ENCODE assay signal across 9 mouse cellular contexts in the genomic region with DNA sequence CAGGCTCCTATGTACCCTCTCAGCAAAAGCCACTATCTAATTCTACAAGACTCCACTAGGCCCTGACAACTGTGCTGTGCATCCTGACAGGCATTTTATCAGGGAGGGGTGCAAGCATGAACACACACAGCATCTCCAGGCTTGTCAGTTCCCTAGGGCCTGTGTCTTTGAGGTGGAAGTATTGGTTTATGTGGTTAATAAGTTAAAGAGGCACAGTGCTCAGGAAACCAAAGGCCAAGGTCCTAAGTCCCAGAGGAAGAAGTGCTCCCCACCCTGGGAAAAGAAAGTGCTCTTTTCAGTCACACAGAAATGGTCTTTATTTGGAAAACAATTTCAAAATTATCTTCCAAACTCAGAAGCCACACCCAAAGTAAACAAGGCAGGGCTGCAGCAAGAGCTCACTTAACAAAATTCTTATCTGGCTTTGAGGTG. TPM values are rescaled to one million over a fixed set of nuclear protein-coding genes. Genes with fewer than 3 reads are reported as not detected.
DNase-seq lines count a peak whose midpoint lies in the region; ATAC-seq and TF ChIP-seq lines count a peak whose summit lies in the region.
"Had no signal": no experiment of that assay in that cellular context is flagged by ENCODE, and none has a peak within 500 bp of the region (broad histone marks: within the 10 kb centered on the region; RNA-seq: fewer than 3 reads in every experiment).

No protein-coding gene starts in this region.

- H3K4me3 ChIP-seq in heart, embryonic 14.5 days (ENCODE audit: control insufficient read depth in 1 of 2, insufficient read depth in 1 of 2, low read depth in 1 of 2, low read length in 2 of 2), result peak overlapping the region; percentile 31 to 84
- no peak overlapping the region for H3K4me3 ChIP-seq in forebrain, embryonic 11.5 days (ENCODE audit: low read depth, low read length)
- H3K4me3 ChIP-seq in neural tube, embryonic 14.5 days (ENCODE audit: low read depth, low read length), result 0 out of 2 replicates have a peak overlapping the region, but pooled peaks have one; percentile 82
- H3K4me3 ChIP-seq in thymus, adult 2 months (ENCODE audit: control insufficient read depth, insufficient read depth, low read length), result no peak overlapping the region

- no peaks in the 10 kb centered on the region for H3K9me3 ChIP-seq in heart, embryonic 14.5 days (ENCODE audit: control insufficient read depth, low read length)
- H3K9me3 ChIP-seq in forebrain, embryonic 11.5 days (ENCODE audit: control insufficient read depth, low read length), result no peaks in the 10 kb centered on the region
- no peaks in the 10 kb centered on the region for H3K9me3 ChIP-seq in neural tube, embryonic 14.5 days (ENCODE audit: control insufficient read depth, low read length)

- peaks cover 10% of the 10 kb centered on the region; the same call in 1 of the 2 replicates for H3K36me3 ChIP-seq in heart, embryonic 14.5 days (ENCODE audit: control insufficient read depth, insufficient read depth, low read length)
- no peaks in the 10 kb centered on the region for H3K36me3 ChIP-seq in forebrain, embryonic 11.5 days (ENCODE audit: control insufficient read depth, insufficient read depth, low read length)
- H3K36me3 ChIP-seq in neural tube, embryonic 14.5 days (ENCODE audit: control insufficient read depth, insufficient read depth, low read length), result no peaks in the 10 kb centered on the region
- H3K36me3 ChIP-seq in thymus, adult 2 months (ENCODE audit: control insufficient read depth, insufficient read depth, low read length), result no peaks in the 10 kb centered on the region

- no peak for TF ChIP-seq POLR2A in thymus, adult 2 months (IDR thresholded peaks at IDR 0.05; ENCODE audit: control insufficient read depth, extremely low read depth, insufficient read depth, low read length, poor library complexity)

- ATAC-seq in heart, embryonic 14.5 days (ENCODE audit: insufficient number of reproducible peaks, insufficient read depth, low FRiP score, low read depth), result no peak
- ATAC-seq in forebrain, embryonic 11.5 days (replicated peaks; ENCODE audit: low FRiP score), result no peak
- ATAC-seq in neural tube, embryonic 14.5 days (ENCODE audit: low read depth), result no peak
- no peak for ATAC-seq in activated CD4-positive, CD25-positive, alpha-beta regulatory T cell, adult 4 months
- ATAC-seq: Patski had no signal

- no peak for TF ChIP-seq CTCF in thymus, adult 2 months (IDR thresholded peaks at IDR 0.05; ENCODE audit: borderline replicate concordance, control insufficient read depth, extremely low read depth, insufficient read depth, low read length, poor library complexity)

- H3K9ac ChIP-seq in heart, embryonic 14.5 days (ENCODE audit: low read length), result peak overlapping the region; percentile 89
- H3K9ac ChIP-seq in forebrain, embryonic 11.5 days (ENCODE audit: low read length), result no peak overlapping the region
- H3K9ac ChIP-seq in neural tube, embryonic 14.5 days (replicated peaks; ENCODE audit: low read depth, low read length), result no peak overlapping the region

- peaks cover 6 to 12% of the 10 kb centered on the region in 2 experiments; a peak in 3 of 4 replicates for H3K4me1 ChIP-seq in heart, embryonic 14.5 days (ENCODE audit: control insufficient read depth in 2 of 2, insufficient read depth in 2 of 2, low read length in 2 of 2)
- H3K4me1 ChIP-seq in forebrain, embryonic 11.5 days (replicated peaks; ENCODE audit: control insufficient read depth, insufficient read depth, low read length), result peaks cover 10% of the 10 kb centered on the region
- H3K4me1 ChIP-seq in neural tube, embryonic 14.5 days (ENCODE audit: control insufficient read depth, insufficient read depth, low read length), result peaks cover 19% of the 10 kb centered on the region
- peaks cover 6% of the 10 kb centered on the region for H3K4me1 ChIP-seq in thymus, adult 2 months (replicated peaks; ENCODE audit: control insufficient read depth, insufficient read depth, low read length)

- H3K4me2 ChIP-seq in heart, embryonic 14.5 days (ENCODE audit: low read length), result peak overlapping the region; percentile 94
- H3K4me2 ChIP-seq in forebrain, embryonic 11.5 days (ENCODE audit: low read depth, low read length, severe bottlenecking), result 0 out of 2 replicates have a peak overlapping the region, but pooled peaks have one; percentile 26
- H3K4me2 ChIP-seq in neural tube, embryonic 14.5 days (ENCODE audit: low read depth, low read length), result peak overlapping the region; percentile 86

- DNase-seq in heart, postnatal 25 days (ENCODE audit: low spot score), result no peak
- DNase-seq in forebrain, embryonic 11.5 days (ENCODE audit: low spot score), result no peak
- peak; percentile 52 to 80 for DNase-seq in kidney, postnatal 36 days
- no peak for DNase-seq in thymus, adult 2 months
- no peak for DNase-seq in thymus, postnatal 25 days

- peak overlapping the region in 1 of 2 experiments; percentile 98; a peak in 2 of 4 replicates for H3K27ac ChIP-seq in heart, embryonic 14.5 days (replicated peaks in 1 of 2; ENCODE audit: control insufficient read depth in 1 of 2, insufficient read depth in 1 of 2, low read depth in 2 of 2, low read length in 2 of 2)
- 0 out of 2 replicates have a peak overlapping the region, but pooled peaks have one; percentile 38 for H3K27ac ChIP-seq in forebrain, embryonic 11.5 days (ENCODE audit: low read depth, low read length)
- H3K27ac ChIP-seq in neural tube, embryonic 14.5 days (ENCODE audit: low read depth, low read length), result no peak overlapping the region
- no peak overlapping the region for H3K27ac ChIP-seq in thymus, adult 2 months (ENCODE audit: control insufficient read depth, insufficient read depth, low read length)

- no peaks in the 10 kb centered on the region for H3K27me3 ChIP-seq in heart, embryonic 14.5 days (ENCODE audit: control insufficient read depth, insufficient read depth, low read length)
- peaks cover 9% of the 10 kb centered on the region for H3K27me3 ChIP-seq in forebrain, embryonic 11.5 days (ENCODE audit: control insufficient read depth, insufficient read depth, low read length)
- H3K27me3 ChIP-seq in neural tube, embryonic 14.5 days (ENCODE audit: control insufficient read depth, insufficient read depth, low read length), result no peaks in the 10 kb centered on the region; the same call in 1 of the 2 replicates
- H3K27me3 ChIP-seq in thymus, adult 2 months (ENCODE audit: control insufficient read depth, insufficient read depth, low read length), result no peaks in the 10 kb centered on the region
- H3K27me3 ChIP-seq: Patski had no signal

- intact Hi-C loops in heart, postnatal 25 days (cut with DNase I), result loop anchor here (2.0 kb wide), 1 partner anchor 38 kb away; the partner anchor contains the start of genes Nubp2 and Spsb3

RNA-seq across cellular contexts. Expression of gene Fahd1, which starts 1.5 kb away (rescaled TPM):
- 46.5 and 47.2 TPM in 2 replicates for polyA plus RNA-seq in heart, embryonic 14.5 days (2014; fragmentation: Nextera tagmentation; extraction: Ambion mirVana)
- 10 to 100 TPM; 88.1 to 88.6 TPM for total RNA-seq in heart, postnatal 25 days (2021)
- polyA plus RNA-seq in forebrain, embryonic 11.5 days (2014; fragmentation: Nextera tagmentation; extraction: Ambion mirVana), result 18.2 and 19.3 TPM in 2 replicates
- polyA plus RNA-seq in neural tube, embryonic 14.5 days (2014; fragmentation: Nextera tagmentation; extraction: Ambion mirVana), result 24.4 and 27.6 TPM in 2 replicates
- polyA plus RNA-seq in thymus, adult 2 months (2012; rRNA removed), result 6.9 and 7.8 TPM in 2 replicates
- polyA plus RNA-seq in activated CD4-positive, CD25-positive, alpha-beta regulatory T cell, adult 4 months (2017; shearing (Covaris generic)), result 1 to 10 TPM; 1.1 to 2.9 TPM

RNA-seq across cellular contexts. Expression of gene Hagh, which starts 8.7 kb away (rescaled TPM):
- polyA plus RNA-seq in heart, embryonic 14.5 days (2014; fragmentation: Nextera tagmentation; extraction: Ambion mirVana), result 62.7 and 68.4 TPM in 2 replicates
- 100 to 1,000 TPM in 1 of 2 experiments, 10 to 100 TPM in 1; 97.1 to 108 TPM for total RNA-seq in heart, postnatal 25 days (2021)
- polyA plus RNA-seq in forebrain, embryonic 11.5 days (2014; fragmentation: Nextera tagmentation; extraction: Ambion mirVana), result 25.4 and 26.7 TPM in 2 replicates
- polyA plus RNA-seq in neural tube, embryonic 14.5 days (2014; fragmentation: Nextera tagmentation; extraction: Ambion mirVana), result 69.1 and 77.2 TPM in 2 replicates
- polyA plus RNA-seq in thymus, adult 2 months (2012; rRNA removed), result 153 and 157 TPM in 2 replicates
- 10 to 100 TPM; 23.4 to 28.1 TPM for polyA plus RNA-seq in activated CD4-positive, CD25-positive, alpha-beta regulatory T cell, adult 4 months (2017; shearing (Covaris generic))

RNA-seq across cellular contexts. Expression of gene Igfals, which starts 17.2 kb away (rescaled TPM):
- polyA plus RNA-seq in heart, embryonic 14.5 days (2014; fragmentation: Nextera tagmentation; extraction: Ambion mirVana), result not detected in 2 replicates
- 1 to 10 TPM; 6.9 TPM for total RNA-seq in heart, postnatal 25 days (2021)
- not detected in 2 replicates for polyA plus RNA-seq in forebrain, embryonic 11.5 days (2014; fragmentation: Nextera tagmentation; extraction: Ambion mirVana)
- not detected in 2 replicates for polyA plus RNA-seq in neural tube, embryonic 14.5 days (2014; fragmentation: Nextera tagmentation; extraction: Ambion mirVana)
- 8.4 and 9.0 TPM in 2 replicates for polyA plus RNA-seq in thymus, adult 2 months (2012; rRNA removed)
- not detected for polyA plus RNA-seq in activated CD4-positive, CD25-positive, alpha-beta regulatory T cell, adult 4 months (2017; shearing (Covaris generic))

RNA-seq across cellular contexts. Expression of gene Nubp2, which starts 37.5 kb away (rescaled TPM):
- 37.8 and 39.8 TPM in 2 replicates for polyA plus RNA-seq in heart, embryonic 14.5 days (2014; fragmentation: Nextera tagmentation; extraction: Ambion mirVana)
- total RNA-seq in heart, postnatal 25 days (2021), result 10 to 100 TPM; 18.2 to 19.4 TPM
- 71.9 and 82.0 TPM in 2 replicates for polyA plus RNA-seq in forebrain, embryonic 11.5 days (2014; fragmentation: Nextera tagmentation; extraction: Ambion mirVana)
- 69.2 and 75.7 TPM in 2 replicates for polyA plus RNA-seq in neural tube, embryonic 14.5 days (2014; fragmentation: Nextera tagmentation; extraction: Ambion mirVana)
- 88.8 and 96.1 TPM in 2 replicates for polyA plus RNA-seq in thymus, adult 2 months (2012; rRNA removed)
- 100 to 1,000 TPM in 1 of 2 experiments, 10 to 100 TPM in 1; 88.6 to 103 TPM for polyA plus RNA-seq in activated CD4-positive, CD25-positive, alpha-beta regulatory T cell, adult 4 months (2017; shearing (Covaris generic))

RNA-seq across cellular contexts. Expression of gene Spsb3, which starts 37.8 kb away (rescaled TPM):
- 26.8 and 28.2 TPM in 2 replicates for polyA plus RNA-seq in heart, embryonic 14.5 days (2014; fragmentation: Nextera tagmentation; extraction: Ambion mirVana)
- 10 to 100 TPM; 33.4 to 36.3 TPM for total RNA-seq in heart, postnatal 25 days (2021)
- 44.7 and 47.3 TPM in 2 replicates for polyA plus RNA-seq in forebrain, embryonic 11.5 days (2014; fragmentation: Nextera tagmentation; extraction: Ambion mirVana)
- 74.5 and 83.8 TPM in 2 replicates for polyA plus RNA-seq in neural tube, embryonic 14.5 days (2014; fragmentation: Nextera tagmentation; extraction: Ambion mirVana)
- 274 and 285 TPM in 2 replicates for polyA plus RNA-seq in thymus, adult 2 months (2012; rRNA removed)
- 10 to 100 TPM; 38.5 to 50.9 TPM for polyA plus RNA-seq in activated CD4-positive, CD25-positive, alpha-beta regulatory T cell, adult 4 months (2017; shearing (Covaris generic))

Comparison
In these comparisons a context has a peak if more than half of its experiments do, and no peak if none do; other contexts are left out.
1. H3K4me2 ChIP-seq: peak in every context shown above with its lines; median percentile 94 in heart, embryonic 14.5 days; 86 in neural tube, embryonic 14.5 days; 26 in forebrain, embryonic 11.5 days.
2. H3K4me3 ChIP-seq: peak in heart, embryonic 14.5 days (2 of 2) and neural tube, embryonic 14.5 days (single experiment); none in forebrain, embryonic 11.5 days (single experiment) and thymus, adult 2 months (single experiment).
3. DNase-seq: peak in kidney, postnatal 36 days (2 of 2); none in heart, postnatal 25 days (single experiment), forebrain, embryonic 11.5 days (single experiment), thymus, adult 2 months (single experiment) and thymus, postnatal 25 days (single experiment).